Mouse (Mus musculus) hindbrain, embryonic 13.5 days (tissue): ENCODE data around the gene Plekhg2. TPM values are rescaled to one million over a fixed set of nuclear protein-coding genes. Genes with fewer than 3 reads are reported as not detected.

Experiments used
- ATAC-seq: fragments of 200-750 bp; cut with Nextera tagmentation; 2 replicates; pipeline ENCODE4 v1.8.0; 2017; ENCODE audit warnings: moderate TSS enrichment; ENCODE audit not compliant: low FRiP score
- H3K27ac ChIP-seq: fragments of 300-500 bp; sonication (generic); 2 replicates; pipeline ENCODE4 v1.5.1; 2015; ENCODE audit warnings: inconsistent platforms, mild to moderate bottlenecking, moderate library complexity
- H3K27me3 ChIP-seq: fragments of 300-500 bp; sonication (generic); 2 replicates; pipeline ENCODE4 v1.6.1; 2015; ENCODE audit warnings: mild to moderate bottlenecking, inconsistent platforms
- H3K36me3 ChIP-seq: fragments of 300-500 bp; sonication (generic); 2 replicates; pipeline ENCODE4 v1.6.1; 2015; ENCODE audit warnings: mild to moderate bottlenecking, inconsistent platforms
- H3K4me1 ChIP-seq: fragments of 300-500 bp; sonication (generic); replicated peaks from 2 replicates; pipeline ENCODE4 v1.6.1; 2015; ENCODE audit warnings: inconsistent platforms
- H3K4me2 ChIP-seq: fragments of 300-500 bp; sonication (generic); 2 replicates; pipeline ENCODE4 v1.6.1; 2015; ENCODE audit warnings: inconsistent platforms, mild to moderate bottlenecking, moderate library complexity
- H3K4me3 ChIP-seq: fragments of 300-500 bp; sonication (generic); 2 replicates; pipeline ENCODE4 v1.5.1; 2015; ENCODE audit warnings: mild to moderate bottlenecking, inconsistent platforms
- H3K9ac ChIP-seq: fragments of 300-500 bp; sonication (generic); 2 replicates; pipeline ENCODE4 v1.6.1; 2015; ENCODE audit warnings: mild to moderate bottlenecking, inconsistent platforms
- H3K9me3 ChIP-seq: fragments of 300-500 bp; sonication (generic); 2 replicates; pipeline ENCODE4 v1.6.1; 2016; ENCODE audit warnings: inconsistent platforms
- WGBS: fragments of 180-500 bp; shearing (Covaris S2); methylation state at CpG from one replicate; pipeline ENCODE4 v1.1.7; 2015; 5-methylcytosine and 5-hydroxymethylcytosine counted together
- polyA plus RNA-seq: library from polyadenylated mRNA; unstranded; fragments of >200 nt; fragmentation: Nextera tagmentation; extraction: Ambion mirVana; gene quantifications from 2 replicates; pipeline ENCODE4 v1.2.1, GENCODE M21; 2015

The Plekhg2 gene
- 32.0 and 34.6 TPM in 2 replicates for polyA plus RNA-seq

- peaks cover 22% of the 10 kb centered on the region for H3K36me3 ChIP-seq
- peak within 1 kb of the TSS; percentile 91 for H3K27ac ChIP-seq
- WGBS = under 1% methylated on average over 63 of the region's 66 CpGs
- H3K4me2 ChIP-seq = peak within 1 kb of the TSS; percentile 94
- 0 out of 2 replicates have a peak, but pooled peaks cover 1% of the 10 kb centered on the region for H3K27me3 ChIP-seq
- H3K9me3 ChIP-seq = no peaks in the 10 kb centered on the region
- H3K9ac ChIP-seq = peak within 1 kb of the TSS; percentile 89
- peak; percentile 88 for ATAC-seq
- peak within 1 kb of the TSS; percentile 77 for H3K4me3 ChIP-seq
- H3K4me1 ChIP-seq = peaks cover 62% of the 10 kb centered on the region
Measured at GRCm38 (mm10) chr7:28372251-28373108, at the start of gene Plekhg2. Gene Plekhg2 (minus strand): TSS chr7:28372599.

- 100% methylated on average over 2 of the region's 2 CpGs for WGBS
- Histone ChIP-seq H3K4me1 (peaks cover 5% of the 10 kb centered on the region; the same call in 1 of the 2 replicates), H3K4me2 (no peak overlapping the region), H3K9me3 (no peaks in the 10 kb centered on the region), H3K4me3 (no peak overlapping the region), H3K9ac (no peak overlapping the region), H3K36me3 (peaks cover 81% of the 10 kb centered on the region), H3K27ac (no peak overlapping the region), H3K27me3 (no peaks in the 10 kb centered on the region)
- no peak for ATAC-seq
Measured at GRCm38 (mm10) chr7:28419416-28419815, 47.0 kb upstream of the Plekhg2 start.

- no peak overlapping the region for H3K27ac ChIP-seq
- H3K4me2 ChIP-seq = no peak overlapping the region
- no peak overlapping the region for H3K9ac ChIP-seq
- no peaks in the 10 kb centered on the region for H3K9me3 ChIP-seq
- peaks cover 87% of the 10 kb centered on the region for H3K36me3 ChIP-seq
- H3K4me3 ChIP-seq = no peak overlapping the region
- no peak for ATAC-seq
- peaks cover 5% of the 10 kb centered on the region; the same call in 1 of the 2 replicates for H3K4me1 ChIP-seq
- 81% methylated on average over 8 of the region's 8 CpGs for WGBS
- no peaks in the 10 kb centered on the region for H3K27me3 ChIP-seq
Measured at GRCm38 (mm10) chr7:28418096-28418670, 45.8 kb upstream of the Plekhg2 start.

GRCm38 (mm10) chr7:28417368-28417767, 45.0 kb upstream of the Plekhg2 start:
- ATAC-seq = no peak
- Histone ChIP-seq H3K27me3 (no peaks in the 10 kb centered on the region), H3K27ac (no peak overlapping the region), H3K4me3 (no peak overlapping the region), H3K4me1 (peaks cover 5% of the 10 kb centered on the region; the same call in 1 of the 2 replicates), H3K36me3 (peaks cover 87% of the 10 kb centered on the region), H3K9me3 (no peaks in the 10 kb centered on the region), H3K9ac (no peak overlapping the region), H3K4me2 (no peak overlapping the region)

DNA sequence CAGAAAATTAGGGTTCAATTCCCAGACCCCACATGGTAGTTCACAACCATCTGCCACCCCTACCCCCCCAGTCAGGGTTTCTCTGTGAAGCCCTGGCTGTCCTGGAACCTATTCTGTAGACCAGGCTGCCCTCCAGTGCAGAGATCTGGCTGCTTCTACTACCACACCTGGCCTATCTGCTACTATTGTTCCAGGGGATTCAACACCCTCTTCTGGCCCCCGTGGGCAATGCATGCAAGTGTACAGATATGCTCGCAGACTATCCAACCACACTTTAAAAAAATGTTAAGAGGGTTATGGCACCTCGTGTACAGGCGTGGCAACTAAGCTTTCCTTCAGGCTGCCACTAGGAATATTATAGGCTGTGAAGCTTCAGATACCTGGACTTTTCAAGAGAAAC, 40.4 kb upstream of the Plekhg2 start:
- no peaks in the 10 kb centered on the region for H3K9me3 ChIP-seq
- 89% methylated on average over 4 of the region's 4 CpGs for WGBS

DNA sequence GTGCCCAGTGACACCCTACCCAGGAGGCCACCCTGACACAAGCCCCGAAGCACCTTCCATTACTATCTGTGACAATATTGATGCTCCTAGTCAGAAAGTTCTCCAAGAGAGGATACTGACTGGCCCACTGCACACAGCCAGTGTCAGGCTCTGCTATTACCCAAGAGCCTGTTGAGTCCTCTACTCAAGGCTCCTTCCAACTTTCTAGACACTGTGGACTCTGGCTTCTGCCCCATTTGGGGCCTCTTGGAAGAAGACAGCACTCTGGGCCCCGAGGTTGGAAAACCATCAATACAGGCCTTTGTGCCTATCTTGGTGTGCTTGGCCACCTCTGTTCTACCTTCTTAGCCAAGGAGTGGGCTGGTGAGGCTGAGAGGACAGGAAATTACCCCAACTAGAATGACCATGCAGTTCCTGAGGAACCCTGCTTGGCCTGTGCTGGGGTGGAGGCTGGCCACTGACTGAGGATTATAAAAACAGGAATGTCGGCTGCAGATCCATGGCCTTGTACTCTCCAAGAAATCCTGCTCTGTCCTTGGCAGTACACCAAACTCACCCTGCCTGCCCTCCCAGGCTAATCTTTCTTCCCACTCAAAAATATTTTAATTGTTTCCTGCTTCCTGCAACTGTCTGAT, 38.6 kb upstream of the Plekhg2 start:
- Histone ChIP-seq H3K27ac (no peak overlapping the region), H3K36me3 (peaks cover 86% of the 10 kb centered on the region), H3K4me2 (no peak overlapping the region), H3K9ac (no peak overlapping the region), H3K4me1 (no peaks in the 10 kb centered on the region), H3K27me3 (no peaks in the 10 kb centered on the region), H3K4me3 (no peak overlapping the region), H3K9me3 (no peaks in the 10 kb centered on the region)
- WGBS = 93% methylated on average over 3 of the region's 3 CpGs
- no peak for ATAC-seq

More for the DNA sequence above, 40.4 kb upstream of the Plekhg2 start:
- Histone ChIP-seq H3K4me1 (no peaks in the 10 kb centered on the region), H3K27ac (no peak overlapping the region), H3K36me3 (peaks cover 82% of the 10 kb centered on the region), H3K4me2 (no peak overlapping the region), H3K9ac (no peak overlapping the region), H3K27me3 (no peaks in the 10 kb centered on the region), H3K4me3 (no peak overlapping the region)
- ATAC-seq = no peak

DNA sequence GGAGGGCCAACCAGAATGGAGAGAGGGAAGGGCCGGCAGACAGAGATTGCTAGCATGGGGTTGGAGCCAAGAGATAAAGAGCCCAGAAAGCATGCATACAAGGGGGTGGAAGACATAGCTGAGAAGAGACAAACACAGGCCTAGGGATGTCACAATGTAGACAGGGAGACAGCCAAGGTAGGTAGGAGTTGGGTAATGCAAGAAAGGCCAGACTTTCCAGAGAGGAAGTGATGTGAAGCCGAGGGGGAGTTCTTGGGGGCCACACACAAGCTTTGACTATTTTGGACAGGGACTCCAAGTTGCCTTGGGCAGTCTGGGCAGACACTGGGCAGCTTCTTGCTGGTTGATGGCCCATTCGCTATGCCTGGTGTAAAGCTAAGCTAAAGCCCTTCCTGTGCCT, 29.5 kb upstream of the Plekhg2 start:
- Histone ChIP-seq H3K27ac (no peak overlapping the region), H3K36me3 (peaks cover 92% of the 10 kb centered on the region)

DNA sequence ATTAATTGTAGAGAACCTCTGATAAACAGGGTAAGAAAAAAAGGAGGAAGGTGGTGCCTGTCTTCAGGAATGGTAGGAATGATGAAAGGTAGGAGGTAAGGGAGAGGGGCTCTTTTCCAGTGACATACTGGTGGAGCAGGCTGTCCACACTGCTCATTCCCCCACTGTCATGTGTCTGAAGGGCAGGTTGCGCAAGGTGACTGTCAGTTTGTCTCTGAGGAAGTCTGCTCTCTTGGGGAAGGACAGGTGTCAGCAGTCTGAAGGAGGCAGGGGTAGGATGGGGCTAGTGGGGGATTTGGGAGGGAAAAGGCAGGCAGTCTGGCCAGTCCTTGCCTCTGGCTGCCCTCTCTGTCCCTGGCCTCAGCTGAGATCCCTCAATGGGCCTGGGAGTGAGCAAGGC, 28.6 kb upstream of the Plekhg2 start:
- Histone ChIP-seq H3K27me3 (no peaks in the 10 kb centered on the region), H3K4me1 (no peaks in the 10 kb centered on the region), H3K9ac (no peak overlapping the region), H3K4me2 (no peak overlapping the region), H3K9me3 (no peaks in the 10 kb centered on the region), H3K4me3 (no peak overlapping the region), H3K27ac (no peak overlapping the region), H3K36me3 (peaks cover 91% of the 10 kb centered on the region)
- ATAC-seq = no peak
- 100% methylated on average over 1 of the region's 1 CpGs for WGBS

More for the DNA sequence above, 29.5 kb upstream of the Plekhg2 start:
- Histone ChIP-seq H3K27me3 (no peaks in the 10 kb centered on the region), H3K4me3 (no peak overlapping the region), H3K4me2 (no peak overlapping the region), H3K9me3 (no peaks in the 10 kb centered on the region), H3K4me1 (no peaks in the 10 kb centered on the region), H3K9ac (no peak overlapping the region)
- no peak for ATAC-seq
- 97% methylated on average over 3 of the region's 3 CpGs for WGBS

DNA sequence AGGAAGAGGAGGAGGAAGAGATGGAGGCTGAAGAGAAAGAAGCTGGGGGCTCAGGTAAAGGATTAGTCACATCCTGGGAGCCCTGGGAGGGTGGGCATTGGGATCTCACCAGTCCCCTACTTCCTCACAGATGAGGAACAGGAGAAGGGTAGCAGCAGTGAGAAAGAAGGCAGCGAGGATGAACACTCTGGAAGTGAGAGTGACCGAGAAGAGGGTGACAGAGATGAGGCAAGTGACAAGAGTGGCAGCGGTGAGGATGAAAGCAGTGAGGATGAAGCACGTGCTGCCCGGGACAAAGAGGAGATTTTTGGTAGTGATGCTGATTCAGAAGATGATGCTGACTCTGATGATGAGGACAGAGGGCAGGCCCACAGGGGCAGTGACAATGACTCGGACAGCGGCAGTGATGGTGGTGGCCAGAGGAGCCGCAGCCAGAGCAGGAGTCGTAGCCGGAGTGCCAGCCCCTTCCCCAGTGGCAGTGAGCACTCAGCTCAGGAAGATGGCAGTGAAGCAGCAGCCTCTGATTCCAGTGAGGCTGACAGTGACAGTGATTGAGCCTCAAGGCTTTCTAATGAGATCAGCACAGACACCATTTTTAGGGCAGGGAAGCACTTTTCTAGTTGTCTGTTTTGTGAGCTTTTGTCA, 26.4 kb upstream of the Plekhg2 start:
- Histone ChIP-seq H3K9ac (no peak overlapping the region), H3K27ac (no peak overlapping the region), H3K9me3 (no peaks in the 10 kb centered on the region), H3K4me2 (no peak overlapping the region), H3K27me3 (no peaks in the 10 kb centered on the region), H3K4me1 (peaks cover 10% of the 10 kb centered on the region), H3K4me3 (no peak overlapping the region), H3K36me3 (peaks cover 84% of the 10 kb centered on the region)
- no peak for ATAC-seq
- 92% methylated on average over 10 of the region's 10 CpGs for WGBS

DNA sequence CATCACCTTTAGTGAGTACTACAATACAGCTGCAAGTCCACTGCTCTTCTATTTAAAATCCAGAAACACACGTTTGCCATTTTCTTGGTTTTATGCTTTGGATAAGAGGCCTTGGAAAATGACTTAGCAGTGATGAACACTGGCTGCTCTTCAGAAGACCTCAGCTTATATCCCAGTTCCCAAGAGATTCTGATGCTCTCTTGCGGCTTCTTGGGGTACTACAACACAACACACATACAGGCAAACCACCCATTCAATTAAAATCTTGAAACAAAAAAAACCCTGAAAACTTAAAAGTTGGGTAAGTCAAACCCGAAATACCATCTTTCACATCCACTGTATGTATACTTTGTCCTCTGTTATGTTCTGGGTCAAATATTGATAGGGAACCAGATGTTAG, 25.6 kb upstream of the Plekhg2 start:
- Histone ChIP-seq H3K36me3 (peaks cover 75% of the 10 kb centered on the region), H3K9me3 (no peaks in the 10 kb centered on the region), H3K27me3 (no peaks in the 10 kb centered on the region), H3K27ac (no peak overlapping the region), H3K4me2 (no peak overlapping the region), H3K9ac (no peak overlapping the region), H3K4me1 (peaks cover 16% of the 10 kb centered on the region), H3K4me3 (no peak overlapping the region)
- WGBS = 64% methylated on average over 3 of the region's 3 CpGs
- ATAC-seq = no peak

DNA sequence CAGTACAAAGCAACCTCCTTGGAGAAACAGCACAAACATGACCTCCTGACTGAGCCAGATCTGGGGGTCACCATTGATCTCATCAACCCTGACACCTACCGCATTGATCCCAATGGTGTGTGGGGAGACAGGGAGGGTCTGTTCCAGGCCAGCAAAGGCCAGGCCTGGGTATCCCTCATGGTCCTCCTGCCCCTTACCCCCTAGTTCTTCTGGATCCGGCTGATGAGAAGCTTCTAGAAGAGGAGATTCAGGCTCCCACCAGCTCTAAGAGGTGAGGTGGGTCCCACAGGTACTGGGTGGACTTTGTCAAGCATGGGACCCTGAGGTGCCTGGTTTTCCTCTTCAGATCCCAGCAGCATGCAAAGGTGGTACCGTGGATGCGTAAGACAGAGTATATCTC, 23.0 kb upstream of the Plekhg2 start:
- Histone ChIP-seq H3K4me2 (no peak overlapping the region), H3K9me3 (no peaks in the 10 kb centered on the region), H3K4me3 (no peak overlapping the region), H3K27ac (no peak overlapping the region), H3K4me1 (peaks cover 28% of the 10 kb centered on the region), H3K36me3 (peaks cover 55% of the 10 kb centered on the region), H3K9ac (no peak overlapping the region), H3K27me3 (no peaks in the 10 kb centered on the region)
- ATAC-seq = no peak
- WGBS = 97% methylated on average over 4 of the region's 4 CpGs
